Mouse (Mus musculus): Measurements from ENCODE around the gene Olfr1305.

The Olfr1305 gene

DNA sequence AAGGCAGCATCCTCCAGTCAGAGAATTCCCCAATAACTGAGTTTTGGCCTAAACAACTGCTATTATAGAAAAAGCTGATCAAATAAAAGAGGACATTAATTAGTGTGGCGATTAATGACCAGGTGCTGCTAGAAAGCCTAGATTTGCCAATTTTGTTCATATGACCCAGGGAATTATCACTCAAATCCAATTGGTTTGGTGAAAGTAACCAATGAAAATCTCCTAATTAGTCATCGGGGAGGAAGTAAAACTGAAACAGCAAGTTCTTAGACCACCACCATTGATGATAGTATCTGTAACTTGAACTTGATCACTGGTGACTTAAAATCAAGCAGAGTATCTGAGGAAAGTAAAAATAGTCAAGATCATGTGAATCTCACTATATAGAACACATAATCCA lies at the start of gene Olfr1305:
Gene Olfr1305, minus strand, starts transcription at position 101 of the 400 bp plus-strand sequence.
- DNase-seq (ENCODE audit: low read depth, low spot score), result no peak

DNA sequence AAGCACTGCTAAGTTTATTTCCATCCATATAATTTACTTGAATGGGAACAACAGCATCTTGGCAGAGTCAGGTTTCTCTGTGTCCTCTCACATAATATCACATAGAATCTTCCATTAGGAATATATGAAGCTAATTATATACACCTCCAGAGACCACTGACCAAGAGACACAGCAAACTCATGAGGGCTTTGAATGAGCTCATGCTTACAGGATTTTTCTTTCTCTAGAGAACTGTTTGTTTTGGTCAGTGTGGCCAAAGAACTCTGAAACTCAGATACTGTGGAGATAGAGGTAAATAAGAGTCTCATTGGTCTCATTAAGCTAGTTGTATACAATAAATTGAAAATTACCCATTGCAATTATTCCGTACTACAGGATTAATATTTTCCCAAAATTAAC lies 39.2 kb upstream of the Olfr1305 start, which contains the start of gene Olfr1306:
Gene Olfr1306, minus strand, starts transcription at position 101 of the 400 bp plus-strand sequence.
- DNase-seq (ENCODE audit: low read depth, low spot score), result no peak

- no peak for DNase-seq (ENCODE audit: low read depth, low spot score)
Measured at GRCm38 (mm10) chr2:111820240-111820639, 56.7 kb downstream of the Olfr1305 start, which contains the start of gene Olfr1303. Gene Olfr1303, minus strand, starts transcription at chr2:111820340.

Measured in brain, embryonic 18.5 days (tissue).